In genomic region chr15:77810416-77811098, GRCm38 (mm10) we compare ENCODE assay signal across 9 mouse cellular contexts. TPM values are rescaled to one million over a fixed set of nuclear protein-coding genes. Genes with fewer than 3 reads are reported as not detected.
DNase-seq lines count a peak whose midpoint lies in the region; ATAC-seq and TF ChIP-seq lines count a peak whose summit lies in the region.
"Had no signal": no experiment of that assay in that cellular context is flagged by ENCODE, and none has a peak within 500 bp of the region (broad histone marks: within the 10 kb centered on the region; RNA-seq: fewer than 3 reads in every experiment).

No protein-coding gene starts in this region.

- no peak overlapping the region for H3K4me2 ChIP-seq in kidney, postnatal 0 days (ENCODE audit: low read length)
- no peak overlapping the region for H3K4me2 ChIP-seq in embryonic facial prominence, embryonic 13.5 days
- H3K4me2 ChIP-seq in hindbrain, embryonic 13.5 days = no peak overlapping the region
- H3K4me2 ChIP-seq in neural tube, embryonic 13.5 days = no peak overlapping the region

- H3K27ac ChIP-seq in kidney, postnatal 0 days = peak overlapping the region; percentile 21; the same call in 1 of the 2 replicates
- H3K27ac ChIP-seq in embryonic facial prominence, embryonic 13.5 days = no peak overlapping the region
- H3K27ac ChIP-seq in hindbrain, embryonic 13.5 days = peak overlapping the region; percentile 69
- H3K27ac ChIP-seq in neural tube, embryonic 13.5 days (replicated peaks) = peak overlapping the region; percentile 54

- H3K27me3 ChIP-seq in kidney, postnatal 0 days (ENCODE audit: insufficient read depth, low read length) = no peaks in the 10 kb centered on the region
- no peaks in the 10 kb centered on the region for H3K27me3 ChIP-seq in embryonic facial prominence, embryonic 13.5 days
- no peaks in the 10 kb centered on the region for H3K27me3 ChIP-seq in hindbrain, embryonic 13.5 days
- no peaks in the 10 kb centered on the region for H3K27me3 ChIP-seq in neural tube, embryonic 13.5 days

- peak; percentile 4; the same call in 1 of the 2 replicates for ATAC-seq in kidney, postnatal 0 days (replicated peaks; ENCODE audit: low FRiP score, low read depth)
- ATAC-seq in embryonic facial prominence, embryonic 13.5 days (ENCODE audit: insufficient number of reproducible peaks, insufficient read depth, low FRiP score, low TSS enrichment, low read depth) = no peak
- peak; percentile 65 for ATAC-seq in hindbrain, embryonic 13.5 days (ENCODE audit: low FRiP score)
- ATAC-seq in neural tube, embryonic 13.5 days (ENCODE audit: low read depth) = peak; percentile 66
- no peak for ATAC-seq in megakaryocyte-erythroid progenitor cell, adult 5-6 weeks (replicated peaks; ENCODE audit: low FRiP score, low TSS enrichment, poor library complexity, severe bottlenecking)
- ATAC-seq: liver, postnatal 0 days had no signal

- no peak overlapping the region for H3K4me3 ChIP-seq in kidney, postnatal 0 days (replicated peaks; ENCODE audit: low read depth, low read length)
- no peak overlapping the region for H3K4me3 ChIP-seq in embryonic facial prominence, embryonic 13.5 days
- H3K4me3 ChIP-seq in hindbrain, embryonic 13.5 days = no peak overlapping the region
- H3K4me3 ChIP-seq in neural tube, embryonic 13.5 days = no peak overlapping the region

- no peak for TF ChIP-seq CTCF in kidney, postnatal 0 days (IDR thresholded peaks at IDR 0.05; ENCODE audit: low read depth)

- peaks cover 52% of the 10 kb centered on the region for H3K36me3 ChIP-seq in kidney, postnatal 0 days (ENCODE audit: insufficient read depth, low read length)
- peaks cover 67% of the 10 kb centered on the region for H3K36me3 ChIP-seq in embryonic facial prominence, embryonic 13.5 days
- H3K36me3 ChIP-seq in hindbrain, embryonic 13.5 days = peaks cover 40% of the 10 kb centered on the region
- H3K36me3 ChIP-seq in neural tube, embryonic 13.5 days = peaks cover 29% of the 10 kb centered on the region

- no peaks in the 10 kb centered on the region for H3K9me3 ChIP-seq in kidney, postnatal 0 days (replicated peaks; ENCODE audit: low read length)
- H3K9me3 ChIP-seq in embryonic facial prominence, embryonic 13.5 days = no peaks in the 10 kb centered on the region
- H3K9me3 ChIP-seq in hindbrain, embryonic 13.5 days = no peaks in the 10 kb centered on the region
- H3K9me3 ChIP-seq in neural tube, embryonic 13.5 days = no peaks in the 10 kb centered on the region

- H3K4me1 ChIP-seq in kidney, postnatal 0 days (replicated peaks; ENCODE audit: insufficient read depth, low read length) = peaks cover 25% of the 10 kb centered on the region
- peaks cover 33% of the 10 kb centered on the region for H3K4me1 ChIP-seq in embryonic facial prominence, embryonic 13.5 days
- peaks cover 25% of the 10 kb centered on the region for H3K4me1 ChIP-seq in hindbrain, embryonic 13.5 days (replicated peaks)
- H3K4me1 ChIP-seq in neural tube, embryonic 13.5 days (replicated peaks) = peaks cover 40% of the 10 kb centered on the region

- WGBS in kidney, postnatal 0 days = 63% methylated on average over 17 of the region's 17 CpGs
- 56% methylated on average over 17 of the region's 17 CpGs for WGBS in embryonic facial prominence, embryonic 13.5 days
- WGBS in hindbrain, embryonic 13.5 days = 36% methylated on average over 17 of the region's 17 CpGs
- WGBS in neural tube, embryonic 13.5 days = 51% methylated on average over 17 of the region's 17 CpGs

- 0 out of 2 replicates have a peak overlapping the region, but pooled peaks have one; percentile 14 for H3K9ac ChIP-seq in kidney, postnatal 0 days (ENCODE audit: low read depth, low read length)
- H3K9ac ChIP-seq in embryonic facial prominence, embryonic 13.5 days = peak overlapping the region; percentile 22; the same call in 1 of the 2 replicates
- no peak overlapping the region for H3K9ac ChIP-seq in hindbrain, embryonic 13.5 days
- no peak overlapping the region for H3K9ac ChIP-seq in neural tube, embryonic 13.5 days
- H3K9ac ChIP-seq: liver, postnatal 0 days had no signal

- no peak for DNase-seq in kidney, postnatal 0 days (ENCODE audit: low spot score)
- no peak for DNase-seq in kidney, adult 18-20 months
- no peak for DNase-seq in Muller cell, postnatal 12 days (ENCODE audit: inconsistent ontology term)
- DNase-seq: liver, postnatal 0 days had no signal

RNA-seq across cellular contexts. Expression of gene Myh9, which starts 31.4 kb away (rescaled TPM):
- 52.9 and 57.2 TPM in 2 replicates for polyA plus RNA-seq in kidney, postnatal 0 days (2015; fragmentation: Nextera tagmentation; extraction: Ambion mirVana)
- polyA plus RNA-seq in embryonic facial prominence, embryonic 13.5 days (2015; fragmentation: Nextera tagmentation; extraction: Ambion mirVana) = 36.2 and 41.0 TPM in 2 replicates
- 14.5 and 14.9 TPM in 2 replicates for polyA plus RNA-seq in hindbrain, embryonic 13.5 days (2015; fragmentation: Nextera tagmentation; extraction: Ambion mirVana)
- polyA plus RNA-seq in neural tube, embryonic 13.5 days (2015; fragmentation: Nextera tagmentation; extraction: Ambion mirVana) = 12.4 and 15.5 TPM in 2 replicates
- total RNA-seq in megakaryocyte-erythroid progenitor cell, adult 5-6 weeks (2014; fragmentation: Nextera tagmentation) = 98.3 and 144 TPM in 2 replicates
- 195 and 198 TPM in 2 replicates for total RNA-seq in megakaryocyte-erythroid progenitor cell, adult 5-6 weeks (2017)

RNA-seq across cellular contexts. Expression of gene Apol8, which starts 53.8 kb away (rescaled TPM):
- polyA plus RNA-seq in kidney, postnatal 0 days (2015; fragmentation: Nextera tagmentation; extraction: Ambion mirVana) = not detected in 2 replicates
- polyA plus RNA-seq in embryonic facial prominence, embryonic 13.5 days (2015; fragmentation: Nextera tagmentation; extraction: Ambion mirVana) = 0.22 and 0.32 TPM in 2 replicates
- polyA plus RNA-seq in hindbrain, embryonic 13.5 days (2015; fragmentation: Nextera tagmentation; extraction: Ambion mirVana) = 0.06 and 0.16 TPM in 2 replicates
- polyA plus RNA-seq in neural tube, embryonic 13.5 days (2015; fragmentation: Nextera tagmentation; extraction: Ambion mirVana) = not detected in 2 replicates
- 3.8 and 5.5 TPM in 2 replicates for total RNA-seq in megakaryocyte-erythroid progenitor cell, adult 5-6 weeks (2014; fragmentation: Nextera tagmentation)
- 1.4 and 1.6 TPM in 2 replicates for total RNA-seq in megakaryocyte-erythroid progenitor cell, adult 5-6 weeks (2017)
- polyA plus RNA-seq: large intestine, adult 2 months had no signal

Comparison
In these comparisons a context has a peak if more than half of its experiments do, and no peak if none do; other contexts are left out.
1. ATAC-seq: peak in kidney, postnatal 0 days (single experiment), hindbrain, embryonic 13.5 days (single experiment) and neural tube, embryonic 13.5 days (single experiment); none in embryonic facial prominence, embryonic 13.5 days (single experiment) and megakaryocyte-erythroid progenitor cell, adult 5-6 weeks (single experiment).
2. H3K9ac ChIP-seq: peak in kidney, postnatal 0 days (single experiment) and embryonic facial prominence, embryonic 13.5 days (single experiment); none in hindbrain, embryonic 13.5 days (single experiment) and neural tube, embryonic 13.5 days (single experiment).